Mouse (Mus musculus): ENCODE results near the gene Dbf4.

The Dbf4 gene

GRCm38 (mm10) chr5:8422157-8422931 lies at the start of gene Dbf4, which contains the start of gene Slc25a40:
Dbf4 (minus strand) TSS chr5:8422716.
Slc25a40 (plus strand) TSS chr5:8422850.
- in situ Hi-C loops (cut with MboI; ENCODE audit: unreplicated experiment in 2 of 2) = loop anchor here (25.0 kb wide), 1 partner anchor 360 kb away; no protein-coding TSS in a partner anchor

- in situ Hi-C loops (cut with MboI; ENCODE audit: unreplicated experiment in 2 of 2) = no loop called here
Observed at GRCm38 (mm10) chr5:8456561-8456960, 34.0 kb upstream of the Dbf4 start.

DNA sequence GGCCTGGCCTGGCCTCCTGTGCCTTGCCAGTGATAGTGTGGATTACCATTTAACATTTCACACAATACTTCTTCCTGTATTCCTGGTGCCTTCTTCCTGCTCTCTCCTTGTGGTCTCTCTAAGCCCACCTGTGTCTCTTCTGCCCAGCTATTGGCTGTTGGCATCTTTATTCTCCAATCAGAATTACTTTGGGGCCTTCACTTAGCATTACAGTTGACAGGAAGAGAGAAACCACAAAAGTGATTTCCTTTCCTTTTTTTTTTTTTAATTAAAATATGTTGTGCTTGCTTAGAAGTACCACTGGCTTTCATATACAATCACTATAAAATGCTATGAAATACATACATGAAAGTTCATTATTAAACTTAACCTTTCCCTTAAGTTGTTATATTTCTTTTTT lies 33.0 kb upstream of the Dbf4 start:
- in situ Hi-C loops (cut with MboI; ENCODE audit: unreplicated experiment in 2 of 2) = no loop called here

- in situ Hi-C loops (cut with MboI; ENCODE audit: unreplicated experiment in 2 of 2) = no loop called here
Observed at GRCm38 (mm10) chr5:8439095-8439494, 16.6 kb upstream of the Dbf4 start.

DNA sequence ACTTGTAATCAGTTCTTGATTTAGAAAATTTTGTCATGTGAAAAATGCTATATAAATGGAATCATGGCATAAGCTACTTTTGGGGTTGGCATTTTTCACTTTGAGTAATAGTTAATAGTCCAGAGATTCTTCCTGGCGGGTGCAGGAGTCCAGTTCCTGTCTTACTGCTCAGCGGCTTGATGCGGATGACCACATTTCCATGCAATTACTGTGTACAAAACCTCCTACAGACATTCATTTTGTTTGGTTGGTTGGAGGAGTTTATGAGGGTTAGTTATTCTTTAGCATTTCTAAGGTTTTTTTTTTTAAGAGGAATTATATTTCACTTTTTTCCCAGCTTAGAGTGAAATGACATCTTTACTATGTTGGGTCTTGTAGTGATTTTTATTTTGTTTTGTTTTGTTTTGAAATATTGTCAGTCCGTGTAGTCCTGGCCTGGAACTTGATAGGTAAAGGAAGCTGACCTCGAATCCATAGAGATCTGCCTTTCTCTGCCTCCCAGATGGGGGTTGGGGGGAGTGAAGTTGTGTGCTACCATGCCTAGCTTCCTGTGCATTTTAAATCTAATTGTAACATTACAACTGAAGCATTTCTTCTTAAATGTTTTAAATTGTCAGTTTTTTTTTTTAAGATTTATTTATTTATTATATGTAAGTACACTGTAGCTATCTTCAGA lies 15.1 kb upstream of the Dbf4 start:
- in situ Hi-C loops (cut with MboI; ENCODE audit: unreplicated experiment in 2 of 2) = no loop called here

DNA sequence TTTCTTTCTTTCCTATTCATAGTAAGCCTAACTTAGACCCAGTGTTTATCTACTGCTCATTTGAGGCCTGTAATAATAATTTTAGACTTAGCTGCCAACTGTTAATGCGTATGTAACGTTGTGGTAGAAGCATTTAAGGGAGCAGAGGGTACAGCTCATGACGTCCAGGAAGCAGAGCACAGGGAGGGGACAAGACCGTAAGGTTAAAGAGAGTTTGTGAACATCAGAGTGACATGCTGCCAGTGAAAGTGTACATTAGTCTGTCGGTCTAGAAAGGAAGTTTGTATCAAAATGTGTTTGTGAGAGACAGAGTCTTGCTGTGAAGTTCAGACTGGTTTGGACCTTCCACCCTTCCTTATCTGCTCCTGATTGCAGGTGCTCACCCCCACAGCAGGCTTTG lies 3.4 kb upstream of the Dbf4 start:
- in situ Hi-C loops (cut with MboI; ENCODE audit: unreplicated experiment in 2 of 2) = no loop called here

DNA sequence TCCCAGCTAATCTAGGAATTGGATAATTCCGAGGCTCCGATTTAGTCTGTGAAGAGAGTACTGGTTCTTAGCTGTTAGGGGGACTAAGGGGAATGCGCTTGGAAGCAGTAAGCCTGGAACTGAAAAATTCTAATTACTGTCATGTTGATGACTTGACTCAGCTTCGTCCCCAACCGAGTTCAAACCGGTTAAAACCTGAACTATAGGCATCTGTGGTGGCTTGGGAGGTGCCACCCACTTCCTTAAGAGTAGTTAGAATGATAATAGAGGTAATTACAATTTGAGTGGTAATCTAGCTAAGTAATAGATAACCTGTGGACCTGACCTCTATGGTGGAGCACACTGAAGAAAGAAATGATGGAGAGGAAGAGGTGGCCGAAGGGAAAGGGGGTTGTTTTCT lies 1.6 kb upstream of the Dbf4 start:
- in situ Hi-C loops (cut with MboI; ENCODE audit: unreplicated experiment in 2 of 2) = loop anchor here (25.0 kb wide), 1 partner anchor 362 kb away; no protein-coding TSS in a partner anchor

GRCm38 (mm10) chr5:8422932-8423928 lies 714 bp upstream of the Dbf4 start:
- in situ Hi-C loops (cut with MboI; ENCODE audit: unreplicated experiment in 2 of 2) = loop anchor here (25.0 kb wide), 1 partner anchor 361 kb away; no protein-coding TSS in a partner anchor

DNA sequence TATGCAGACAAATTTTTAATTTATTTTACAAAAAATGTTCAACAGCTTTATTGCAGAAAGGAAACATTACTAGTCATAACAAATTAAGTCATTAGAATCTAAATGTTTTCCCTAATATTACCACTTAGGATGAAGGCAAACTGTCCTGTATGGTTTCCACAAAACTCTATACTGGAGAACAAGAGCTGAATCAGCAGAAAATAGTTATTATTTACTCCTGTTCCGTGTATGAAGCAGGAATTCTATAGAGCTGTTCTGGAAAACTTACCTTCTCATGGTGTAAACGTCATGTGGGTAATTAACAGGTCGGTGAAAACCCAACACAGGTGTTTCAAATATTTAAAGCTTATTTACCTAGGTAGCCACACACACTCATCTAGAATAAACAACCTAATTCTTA lies 1.1 kb downstream of the Dbf4 start:
- in situ Hi-C loops (cut with MboI; ENCODE audit: unreplicated experiment in 2 of 2) = loop anchor here (25.0 kb wide), 1 partner anchor 359 kb away; no protein-coding TSS in a partner anchor

GRCm38 (mm10) chr5:8417443-8417842 lies 5.1 kb downstream of the Dbf4 start:
- in situ Hi-C loops (cut with MboI; ENCODE audit: unreplicated experiment in 2 of 2) = loop anchor here (10.0 to 25.0 kb wide), 2 partner anchors 355 to 1007 kb away; no protein-coding TSS in a partner anchor

- in situ Hi-C loops (cut with MboI; ENCODE audit: unreplicated experiment in 2 of 2) = loop anchor here (10.0 to 25.0 kb wide), 2 partner anchors 355 to 1008 kb away; no protein-coding TSS in a partner anchor
Observed at GRCm38 (mm10) chr5:8416683-8417413, 5.7 kb downstream of the Dbf4 start.

- in situ Hi-C loops (cut with MboI; ENCODE audit: unreplicated experiment in 2 of 2) = loop anchor here (25.0 kb wide), 1 partner anchor 346 kb away; no protein-coding TSS in a partner anchor
Observed at GRCm38 (mm10) chr5:8408746-8409145, 13.8 kb downstream of the Dbf4 start.

- in situ Hi-C loops (cut with MboI; ENCODE audit: unreplicated experiment in 2 of 2) = no loop called here
Observed at GRCm38 (mm10) chr5:8397587-8398249, 24.8 kb downstream of the Dbf4 start.

- in situ Hi-C loops (cut with MboI; ENCODE audit: unreplicated experiment in 2 of 2) = no loop called here
Observed at GRCm38 (mm10) chr5:8393891-8394583, 28.5 kb downstream of the Dbf4 start.

DNA sequence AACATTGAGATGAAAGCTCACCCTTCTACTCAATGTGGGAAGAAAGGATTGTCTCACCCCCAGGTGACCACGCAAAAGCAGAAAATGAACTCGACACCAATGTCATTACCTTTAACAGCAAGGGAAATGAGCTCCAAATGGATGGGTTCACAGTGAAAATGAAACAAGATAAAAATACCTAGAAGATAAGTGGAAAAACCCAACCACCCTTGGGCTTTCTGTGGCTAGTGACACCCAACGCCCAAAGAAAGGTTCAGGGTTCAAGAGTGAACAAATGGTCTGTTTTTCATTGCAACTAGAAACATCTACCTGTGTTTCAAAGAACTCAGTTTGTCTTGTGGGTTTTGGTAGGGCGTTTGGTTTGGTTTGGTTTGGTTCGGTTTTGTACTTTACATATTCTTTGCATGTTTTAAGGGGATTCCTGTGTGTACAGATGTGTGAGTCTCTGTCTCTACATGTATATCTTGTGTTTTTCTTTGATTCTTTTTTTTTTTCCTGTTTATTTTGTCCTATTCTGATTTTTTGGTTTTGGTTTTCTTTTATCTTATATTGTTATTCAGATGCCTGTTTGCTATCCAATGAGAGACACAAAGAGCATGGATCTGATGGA lies 48.1 kb downstream of the Dbf4 start:
- in situ Hi-C loops (cut with MboI; ENCODE audit: unreplicated experiment in 2 of 2) = no loop called here

DNA sequence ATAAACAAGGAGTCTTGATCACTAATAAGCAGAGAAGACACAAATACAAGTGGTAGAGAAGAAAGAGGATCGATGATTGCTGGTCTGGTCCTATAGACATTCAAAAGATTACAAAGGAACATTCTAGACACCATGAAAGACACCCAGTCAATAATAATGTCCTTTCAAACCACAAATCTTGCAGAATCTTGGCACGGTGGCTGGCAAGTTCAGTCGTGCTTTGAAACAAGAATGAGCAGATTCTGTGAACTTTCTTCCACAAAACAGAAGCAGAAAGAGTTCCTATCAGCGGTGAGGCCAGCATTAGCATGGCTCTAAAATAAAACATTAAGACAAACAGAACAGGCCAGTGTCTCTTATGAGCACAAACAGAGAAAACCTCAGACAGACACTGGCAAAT lies 49.1 kb downstream of the Dbf4 start:
- in situ Hi-C loops (cut with MboI; ENCODE audit: unreplicated experiment in 2 of 2) = no loop called here

DNA sequence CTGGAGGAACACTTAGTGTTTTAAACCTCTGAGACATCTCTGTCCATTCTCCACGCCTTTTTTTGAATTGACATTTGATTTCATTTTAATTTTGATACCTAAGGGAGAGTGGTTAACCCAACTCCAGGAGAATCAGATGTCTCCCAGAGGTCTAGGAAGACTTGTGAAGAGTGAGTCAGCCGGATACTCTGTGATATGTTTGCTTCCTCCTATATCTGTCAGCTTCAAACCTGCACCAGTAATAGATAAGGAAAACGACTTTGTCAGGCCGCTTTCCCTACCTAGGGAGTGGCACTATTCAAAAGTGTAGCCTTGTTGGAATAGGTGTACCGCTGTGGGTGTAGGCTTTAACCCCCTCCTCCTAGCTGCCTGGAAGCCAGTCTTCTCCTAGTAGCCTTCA lies 53.7 kb downstream of the Dbf4 start:
- in situ Hi-C loops (cut with MboI; ENCODE audit: unreplicated experiment in 2 of 2) = no loop called here

DNA sequence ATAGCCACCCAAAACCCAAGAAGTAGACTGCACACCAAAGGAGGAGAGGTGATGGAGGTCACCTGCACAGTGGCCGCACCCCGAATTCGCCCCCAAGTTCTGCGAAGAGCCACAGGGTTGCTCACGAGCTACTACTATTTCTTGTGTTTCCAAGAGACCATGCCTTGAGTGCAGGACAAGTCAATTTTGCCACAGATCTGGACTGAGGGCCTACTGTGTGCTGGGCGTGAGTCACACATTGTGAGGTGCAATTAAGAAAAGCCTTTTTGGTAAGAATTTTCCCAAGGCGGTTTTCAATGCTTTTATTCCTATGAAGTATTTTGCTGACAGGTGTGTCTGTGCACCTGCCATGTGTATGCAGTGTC lies 54.2 kb downstream of the Dbf4 start:
- in situ Hi-C loops (cut with MboI; ENCODE audit: unreplicated experiment in 2 of 2) = no loop called here
